Mouse (Mus musculus) brown adipose tissue, adult 24 weeks (tissue): Measurements from ENCODE around the gene Calcb. TPM values are rescaled to one million over a fixed set of nuclear protein-coding genes. Genes with fewer than 3 reads are reported as not detected.
"Not testable (repeated sequence)": the region's sequence is repeated elsewhere in the genome, so short reads cannot be mapped to it uniquely, and the experiment has no call there.

ENCODE experiments used
- H3K27ac ChIP-seq: fragments of 200-500 bp; replicated peaks from 2 replicates; pipeline ENCODE4 v1.5.1; 2012; ENCODE audit warnings: low read depth, mild to moderate bottlenecking, low read length
- H3K4me1 ChIP-seq: fragments of 200-500 bp; 2 replicates; pipeline ENCODE4 v1.6.1; 2012; ENCODE audit warnings: low read length, mixed read lengths; ENCODE audit not compliant: control insufficient read depth, insufficient read depth, insufficient read length
- H3K4me3 ChIP-seq: fragments of 200-500 bp; 2 replicates; pipeline ENCODE4 v1.5.1; 2012; ENCODE audit warnings: low read depth, mild to moderate bottlenecking, low read length, moderate library complexity; ENCODE audit not compliant: insufficient read depth
- polyA plus RNA-seq: library from polyadenylated mRNA; stranded (reverse); fragments of >200 nt; gene quantifications from 2 replicates; pipeline ENCODE4 v1.2.4, GENCODE M21; 2012; ENCODE audit not compliant: missing spikeins, insufficient read depth, insufficient read length

Gene Calcb
- polyA plus RNA-seq, result not detected in 2 replicates

GRCm38 (mm10) chr7:114718300-114718699, at the start of gene Calcb:
Calcb (plus strand) TSS chr7:114718643.
- Histone ChIP-seq H3K4me1 (no peaks in the 10 kb centered on the region), H3K27ac (no peak within 1 kb of the TSS), H3K4me3 (no peak within 1 kb of the TSS)

- Histone ChIP-seq H3K4me1 (no peaks in the 10 kb centered on the region), H3K4me3 (no peak overlapping the region), H3K27ac (no peak overlapping the region)
These were observed 47.0 kb upstream of the Calcb start for GRCm38 (mm10) chr7:114671405-114671804.

- H3K4me3 ChIP-seq, result no peak overlapping the region
- no peak overlapping the region for H3K27ac ChIP-seq
- H3K4me1 ChIP-seq, result no peaks in the 10 kb centered on the region
These were observed 45.7 kb upstream of the Calcb start for GRCm38 (mm10) chr7:114672697-114673096.

- Histone ChIP-seq H3K27ac (no peak overlapping the region), H3K4me1 (no peaks in the 10 kb centered on the region), H3K4me3 (no peak overlapping the region)
These were observed 26.1 kb upstream of the Calcb start for GRCm38 (mm10) chr7:114692339-114692738.

DNA sequence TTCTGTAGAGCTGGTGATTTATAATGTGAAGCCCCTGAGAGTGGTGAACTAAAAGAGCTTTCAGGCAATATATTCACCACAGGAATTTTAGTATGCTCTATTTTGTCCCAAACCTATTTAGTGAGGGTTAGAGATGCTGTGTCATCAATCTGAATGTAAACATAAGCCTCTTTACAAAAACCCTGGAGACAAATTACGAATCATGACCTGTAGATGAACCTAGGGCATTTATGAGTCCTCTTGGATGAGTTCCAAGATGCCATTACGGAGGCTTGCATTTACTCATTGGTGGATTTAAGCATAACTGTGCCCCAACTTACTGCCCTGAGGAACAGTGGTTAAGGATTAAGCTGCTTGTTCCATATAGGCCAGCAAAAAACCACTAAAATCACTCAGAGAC, 17.6 kb upstream of the Calcb start:
- Histone ChIP-seq H3K27ac (no peak overlapping the region), H3K4me3 (no peak overlapping the region), H3K4me1 (no peaks in the 10 kb centered on the region)

DNA sequence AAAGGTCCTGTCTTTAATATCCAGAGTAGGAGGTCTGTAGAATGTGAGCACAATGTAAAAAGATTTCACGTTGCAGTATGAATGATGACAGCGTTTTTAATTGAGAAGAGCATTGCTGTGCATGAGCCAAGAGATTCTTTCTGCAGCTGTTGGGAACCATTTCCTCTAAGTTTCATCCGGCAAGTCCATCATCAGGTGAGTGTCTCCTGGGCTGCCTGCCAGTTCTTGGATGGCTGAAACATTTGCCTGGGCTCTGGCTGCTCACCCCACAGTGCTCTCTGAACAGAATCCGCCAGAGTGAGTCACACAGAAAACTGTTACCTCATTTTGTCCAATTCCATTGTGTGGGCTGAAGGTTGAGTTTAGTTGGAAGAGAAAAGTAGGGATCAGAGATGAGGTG, 11.7 kb upstream of the Calcb start:
- H3K4me3 ChIP-seq, result no peak overlapping the region
- H3K27ac ChIP-seq, result no peak overlapping the region
- H3K4me1 ChIP-seq, result no peaks in the 10 kb centered on the region

DNA sequence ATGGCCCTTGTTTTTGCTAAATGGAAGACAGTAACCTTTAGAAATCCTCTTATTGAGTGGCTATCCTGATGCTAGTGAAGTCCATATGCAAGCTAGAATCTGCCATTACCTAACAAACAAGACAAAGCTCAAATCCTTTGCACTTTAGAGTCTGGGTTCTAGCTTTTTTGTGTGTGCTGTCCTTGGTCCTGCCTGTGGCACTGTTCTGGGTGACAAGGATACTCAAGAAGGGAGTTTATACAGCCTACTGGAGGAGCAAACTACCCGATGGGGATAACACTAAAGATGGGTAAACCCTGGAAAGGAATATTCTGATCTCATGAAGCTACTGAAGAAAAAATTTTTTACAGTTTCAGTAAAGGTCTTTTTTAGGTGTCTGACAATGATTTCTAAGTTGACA, 11.0 kb upstream of the Calcb start:
- no peak overlapping the region for H3K27ac ChIP-seq
- no peaks in the 10 kb centered on the region for H3K4me1 ChIP-seq

DNA sequence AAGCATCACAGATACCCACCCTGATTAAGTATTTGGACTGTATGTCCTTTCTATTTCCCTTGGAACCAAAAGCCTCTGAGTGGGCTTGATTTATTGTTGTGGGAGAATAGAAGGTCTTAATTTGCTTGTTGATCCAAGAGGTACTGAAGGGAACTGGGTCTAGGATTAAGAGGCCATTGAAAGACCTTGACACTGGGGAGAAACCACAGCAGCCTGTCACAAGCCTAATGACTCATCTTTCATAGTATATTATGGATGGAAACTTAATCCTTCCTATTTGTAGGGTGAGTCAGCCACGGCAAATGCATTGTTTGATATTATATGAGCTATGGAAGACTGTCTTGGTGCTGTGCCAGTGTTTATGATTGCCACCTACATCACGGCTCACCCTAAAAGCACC, 8.0 kb upstream of the Calcb start:
- H3K27ac ChIP-seq, result no peak overlapping the region
- H3K4me1 ChIP-seq, result no peaks in the 10 kb centered on the region
- H3K4me3 ChIP-seq, result no peak overlapping the region

More for the DNA sequence above, 11.0 kb upstream of the Calcb start:
- H3K4me3 ChIP-seq, result no peak overlapping the region

- Histone ChIP-seq H3K27ac (no peak overlapping the region), H3K4me1 (no peaks in the 10 kb centered on the region), H3K4me3 (no peak overlapping the region)
These were observed 5.9 kb upstream of the Calcb start for GRCm38 (mm10) chr7:114712523-114712922.

- no peak overlapping the region for H3K27ac ChIP-seq
- no peaks in the 10 kb centered on the region for H3K4me1 ChIP-seq
- H3K4me3 ChIP-seq, result no peak overlapping the region
These were observed 1.1 kb downstream of the Calcb start for GRCm38 (mm10) chr7:114719381-114720131.

- H3K27ac ChIP-seq, H3K4me3 ChIP-seq, H3K4me1 ChIP-seq: not testable (repeated sequence)
These were observed 11.3 kb downstream of the Calcb start for GRCm38 (mm10) chr7:114729696-114730095.

GRCm38 (mm10) chr7:114731175-114731574, 12.7 kb downstream of the Calcb start:
- no peak overlapping the region for H3K4me3 ChIP-seq
- no peaks in the 10 kb centered on the region for H3K4me1 ChIP-seq
- no peak overlapping the region for H3K27ac ChIP-seq

GRCm38 (mm10) chr7:114731700-114732099, 13.3 kb downstream of the Calcb start:
- H3K27ac ChIP-seq, H3K4me3 ChIP-seq, H3K4me1 ChIP-seq: not testable (repeated sequence)

GRCm38 (mm10) chr7:114736256-114736655, 17.8 kb downstream of the Calcb start:
- no peak overlapping the region for H3K4me3 ChIP-seq
- H3K4me1 ChIP-seq, result no peaks in the 10 kb centered on the region
- H3K27ac ChIP-seq, result no peak overlapping the region

GRCm38 (mm10) chr7:114738166-114738565, 19.7 kb downstream of the Calcb start:
- no peak overlapping the region for H3K4me3 ChIP-seq
- no peaks in the 10 kb centered on the region for H3K4me1 ChIP-seq
- no peak overlapping the region for H3K27ac ChIP-seq

- no peak overlapping the region for H3K4me3 ChIP-seq
- no peak overlapping the region for H3K27ac ChIP-seq
- H3K4me1 ChIP-seq, result no peaks in the 10 kb centered on the region
These were observed 22.1 kb downstream of the Calcb start for GRCm38 (mm10) chr7:114740360-114741165.
